8 mouse cellular contexts compared by ENCODE assay signal in genomic region chr7:45078513-45078912, GRCm38 (mm10). TPM values are rescaled to one million over a fixed set of nuclear protein-coding genes. Genes with fewer than 3 reads are reported as not detected.
A peak's percentile ranks its signal among the peaks of the same experiment; 100 is the strongest.
DNase-seq lines count a peak whose midpoint lies in the region; ATAC-seq and TF ChIP-seq lines count a peak whose summit lies in the region.

No protein-coding gene starts in this region.

- intact Hi-C loops in heart, postnatal 25 days (cut with DNase I): loop anchor here (1.0 to 10.0 kb wide), 3 partner anchors 58 to 226 kb away; partner anchors contain the start of genes Flt3l and Gm45713

- no peaks in the 10 kb centered on the region for H3K27me3 ChIP-seq in kidney, adult 2 months (replicated peaks; ENCODE audit: control insufficient read depth, insufficient read depth, low read length)
- no peaks in the 10 kb centered on the region for H3K27me3 ChIP-seq in kidney, embryonic 15.5 days
- no peaks in the 10 kb centered on the region for H3K27me3 ChIP-seq in liver, embryonic 13.5 days

- no peaks in the 10 kb centered on the region for H3K36me3 ChIP-seq in kidney, adult 2 months (ENCODE audit: control insufficient read depth, insufficient read depth, low read length)
- peaks cover 61% of the 10 kb centered on the region for H3K36me3 ChIP-seq in kidney, embryonic 15.5 days
- peaks cover 46% of the 10 kb centered on the region for H3K36me3 ChIP-seq in liver, embryonic 13.5 days

- H3K27ac ChIP-seq in kidney, adult 2 months (ENCODE audit: insufficient read depth, low read depth, low read length): no peak overlapping the region
- no peak overlapping the region for H3K27ac ChIP-seq in kidney, embryonic 15.5 days
- no peak overlapping the region for H3K27ac ChIP-seq in liver, embryonic 13.5 days

- H3K4me1 ChIP-seq in kidney, adult 2 months (ENCODE audit: control insufficient read depth, insufficient read depth, low read length): no peaks in the 10 kb centered on the region; the same call in 1 of the 2 replicates
- peaks cover 30% of the 10 kb centered on the region for H3K4me1 ChIP-seq in kidney, embryonic 15.5 days
- peaks cover 53% of the 10 kb centered on the region for H3K4me1 ChIP-seq in liver, embryonic 13.5 days (replicated peaks)

- WGBS in kidney, adult 2 months: 35% methylated on average over 9 of the region's 9 CpGs
- WGBS in kidney, embryonic 15.5 days: 33% methylated on average over 9 of the region's 9 CpGs
- WGBS in liver, embryonic 13.5 days (ENCODE audit: insufficient replicate concordance): 19% methylated on average over 9 of the region's 9 CpGs

- ATAC-seq in kidney, embryonic 15.5 days (replicated peaks; ENCODE audit: low FRiP score): no peak
- no peak for ATAC-seq in liver, embryonic 13.5 days (ENCODE audit: low read depth)

- no peaks in the 10 kb centered on the region for H3K9me3 ChIP-seq in kidney, embryonic 15.5 days (replicated peaks)
- no peaks in the 10 kb centered on the region for H3K9me3 ChIP-seq in liver, embryonic 13.5 days (replicated peaks)

- no peak overlapping the region for H3K9ac ChIP-seq in kidney, embryonic 15.5 days
- no peak overlapping the region for H3K9ac ChIP-seq in liver, embryonic 13.5 days

- no peak overlapping the region for H3K4me3 ChIP-seq in kidney, adult 2 months (ENCODE audit: insufficient read depth, low read depth, low read length)
- H3K4me3 ChIP-seq in kidney, embryonic 15.5 days (replicated peaks): no peak overlapping the region
- no peak overlapping the region for H3K4me3 ChIP-seq in liver, embryonic 13.5 days (replicated peaks)

- peak; percentile 87 for TF ChIP-seq CTCF in kidney, adult 2 months (conservative IDR thresholded peaks at IDR 0.05; ENCODE audit: insufficient read depth, insufficient read length, low read depth, low read length)

- peak; percentile 79 for DNase-seq in kidney, adult 2 months
- DNase-seq in adrenal gland, adult 18-20 months (ENCODE audit: low spot score in 2 of 2): peak; percentile 75 to 81
- peak; percentile 85 for DNase-seq in embryo, embryonic 11 days
- DNase-seq in heart, postnatal 25 days (ENCODE audit: low spot score): peak; percentile 41
- peak; percentile 60 for DNase-seq in liver, embryonic 13.5 days
- peak; percentile 87 for DNase-seq in naive thymus-derived CD4-positive, alpha-beta T cell, adult 2 months (ENCODE audit: low read depth)
- DNase-seq in testis, postnatal 10 days (ENCODE audit: low spot score): peak; percentile 86

- no peak overlapping the region for H3K4me2 ChIP-seq in kidney, embryonic 15.5 days
- no peak overlapping the region for H3K4me2 ChIP-seq in liver, embryonic 13.5 days

- TF ChIP-seq POLR2A in kidney, adult 2 months (IDR thresholded peaks at IDR 0.05; ENCODE audit: low read depth, low read length): no peak

RNA-seq across cellular contexts. Expression of gene Rcn3, which starts 13.5 kb away (rescaled TPM):
- polyA plus RNA-seq in kidney, adult 2 months (2012; rRNA removed): 67.0 and 68.7 TPM in 2 replicates
- 322 and 362 TPM in 2 replicates for polyA plus RNA-seq in kidney, embryonic 15.5 days (2015; fragmentation: Nextera tagmentation; extraction: Ambion mirVana)
- total RNA-seq in adrenal gland, adult 18-20 months (2021): 10 to 100 TPM; 32.0 to 36.4 TPM
- total RNA-seq in heart, postnatal 25 days (2021): 10 to 100 TPM; 28.1 to 32.4 TPM
- 35.6 and 38.7 TPM in 2 replicates for polyA plus RNA-seq in liver, embryonic 13.5 days (2015; fragmentation: Nextera tagmentation; extraction: Ambion mirVana)

RNA-seq across cellular contexts. Expression of gene Prrg2, which starts 16.0 kb away (rescaled TPM):
- 80.9 and 95.4 TPM in 2 replicates for polyA plus RNA-seq in kidney, adult 2 months (2012; rRNA removed)
- polyA plus RNA-seq in kidney, embryonic 15.5 days (2015; fragmentation: Nextera tagmentation; extraction: Ambion mirVana): 33.7 and 36.2 TPM in 2 replicates
- 10 to 100 TPM; 14.9 to 28.3 TPM for total RNA-seq in adrenal gland, adult 18-20 months (2021)
- 1 to 10 TPM; 6.8 to 7.1 TPM for total RNA-seq in heart, postnatal 25 days (2021)
- 7.1 and 7.8 TPM in 2 replicates for polyA plus RNA-seq in liver, embryonic 13.5 days (2015; fragmentation: Nextera tagmentation; extraction: Ambion mirVana)

RNA-seq across cellular contexts. Expression of gene Nosip, which starts 16.3 kb away (rescaled TPM):
- 60.4 and 67.6 TPM in 2 replicates for polyA plus RNA-seq in kidney, adult 2 months (2012; rRNA removed)
- 71.5 and 79.5 TPM in 2 replicates for polyA plus RNA-seq in kidney, embryonic 15.5 days (2015; fragmentation: Nextera tagmentation; extraction: Ambion mirVana)
- total RNA-seq in adrenal gland, adult 18-20 months (2021): 10 to 100 TPM; 44.3 to 46.8 TPM
- 10 to 100 TPM; 25.7 to 27.8 TPM for total RNA-seq in heart, postnatal 25 days (2021)
- 31.5 and 32.0 TPM in 2 replicates for polyA plus RNA-seq in liver, embryonic 13.5 days (2015; fragmentation: Nextera tagmentation; extraction: Ambion mirVana)

RNA-seq across cellular contexts. Expression of gene Fcgrt, which starts 25.1 kb away (rescaled TPM):
- 240 and 244 TPM in 2 replicates for polyA plus RNA-seq in kidney, adult 2 months (2012; rRNA removed)
- 78.0 and 93.5 TPM in 2 replicates for polyA plus RNA-seq in kidney, embryonic 15.5 days (2015; fragmentation: Nextera tagmentation; extraction: Ambion mirVana)
- 100 to 1,000 TPM; 111 to 137 TPM for total RNA-seq in adrenal gland, adult 18-20 months (2021)
- 10 to 100 TPM; 66.1 to 71.7 TPM for total RNA-seq in heart, postnatal 25 days (2021)
- polyA plus RNA-seq in liver, embryonic 13.5 days (2015; fragmentation: Nextera tagmentation; extraction: Ambion mirVana): 29.2 and 31.9 TPM in 2 replicates

RNA-seq across cellular contexts. Expression of gene Prr12, which starts 25.8 kb away (rescaled TPM):
- polyA plus RNA-seq in kidney, adult 2 months (2012; rRNA removed): 7.1 and 9.1 TPM in 2 replicates
- 10.3 and 11.3 TPM in 2 replicates for polyA plus RNA-seq in kidney, embryonic 15.5 days (2015; fragmentation: Nextera tagmentation; extraction: Ambion mirVana)
- 10 to 100 TPM; 30.8 to 45.3 TPM for total RNA-seq in adrenal gland, adult 18-20 months (2021)
- 10 to 100 TPM; 23.2 to 27.7 TPM for total RNA-seq in heart, postnatal 25 days (2021)
- 1.7 and 2.2 TPM in 2 replicates for polyA plus RNA-seq in liver, embryonic 13.5 days (2015; fragmentation: Nextera tagmentation; extraction: Ambion mirVana)
